Mouse (Mus musculus) testis, adult 10 weeks (tissue): Measurements from ENCODE around the gene Isy1. TPM values are rescaled to one million over a fixed set of nuclear protein-coding genes. Genes with fewer than 3 reads are reported as not detected.

Experiments used
- polyA plus RNA-seq: library from polyadenylated mRNA; stranded (reverse); fragments of 350-450 nt; fragmentation: Illumina TruSeq; extraction: RNeasy Lipid Tissue Mini Kit (QIAGEN cat#74804); gene quantifications from one replicate; pipeline ENCODE4 v1.2.3, GENCODE M21; 2014; ENCODE audit warnings: low read depth, low replicate concordance

Gene Isy1
- 11.5 TPM for polyA plus RNA-seq

GRCm38 (mm10) chr6:87838551-87839197 is at the start of gene Isy1:
TSS of gene Isy1 (minus strand) at chr6:87838798.

GRCm38 (mm10) chr6:87887594-87888233 is 49.1 kb upstream of the Isy1 start, which contains the start of gene Copg1:
TSS of gene Copg1 (plus strand) at chr6:87887814.

GRCm38 (mm10) chr6:87850900-87851614 is 12.5 kb upstream of the Isy1 start, which contains the start of gene Cnbp:
TSS of gene Cnbp (minus strand) at chr6:87851106.

GRCm38 (mm10) chr6:87835695-87836094 is 2.9 kb downstream of the Isy1 start, which contains the start of gene Gm45140:
TSS of gene Gm45140 (minus strand) at chr6:87835795.

GRCm38 (mm10) chr6:87811675-87812338 is 26.8 kb downstream of the Isy1 start, which contains the start of gene Rab43:
TSS of gene Rab43 (minus strand) at chr6:87812164.

GRCm38 (mm10) chr6:87777842-87778241 is 60.8 kb downstream of the Isy1 start, which contains the start of gene Gp9:
TSS of gene Gp9 (plus strand) at chr6:87778072.

Other genes starting within 250 kb of the Isy1 start
- 1.1 TPM for gene Prokr1, start 248.1 kb downstream of the Isy1 start, polyA plus RNA-seq
- 7.6 TPM for gene Aplf, start 166.6 kb downstream of the Isy1 start, polyA plus RNA-seq
- gene Efcc1, start 107.9 kb downstream of the Isy1 start, polyA plus RNA-seq, result 0.08 TPM
- gene Gp9, start 60.7 kb downstream of the Isy1 start, polyA plus RNA-seq, result not detected
- 1.8 TPM for gene Rab43, start 26.6 kb downstream of the Isy1 start, polyA plus RNA-seq
- gene Gm45140, start 3.0 kb downstream of the Isy1 start, polyA plus RNA-seq, result 0.60 TPM
- gene Cnbp, start 12.3 kb upstream of the Isy1 start, polyA plus RNA-seq, result 324 TPM
- gene Copg1, start 49.0 kb upstream of the Isy1 start, polyA plus RNA-seq, result 11.6 TPM
- gene Hmces, start 75.1 kb upstream of the Isy1 start, polyA plus RNA-seq, result 10.1 TPM
- gene H1fx, start 142.8 kb upstream of the Isy1 start, polyA plus RNA-seq, result not detected
- gene Rab7, start 206.5 kb upstream of the Isy1 start, polyA plus RNA-seq, result 56.7 TPM
- gene Rpn1, start 245.7 kb upstream of the Isy1 start, polyA plus RNA-seq, result 174 TPM